Mouse (Mus musculus): ENCODE measurements around the gene Polrmt.

Polrmt gene

GRCm38 (mm10) chr10:79745898-79746773, at the start of gene Polrmt:
Gene Polrmt, minus strand, starts transcription at chr10:79746581.
- peak; percentile 95 to 96 for DNase-seq

GRCm38 (mm10) chr10:79795905-79796304, 49.5 kb upstream of the Polrmt start:
- no peak for DNase-seq

- peak; percentile 43 to 52 for DNase-seq
Observed at GRCm38 (mm10) chr10:79794491-79794931, 48.1 kb upstream of the Polrmt start.

GRCm38 (mm10) chr10:79793738-79794490, 47.5 kb upstream of the Polrmt start:
- peak; percentile 33 to 48 for DNase-seq

DNA sequence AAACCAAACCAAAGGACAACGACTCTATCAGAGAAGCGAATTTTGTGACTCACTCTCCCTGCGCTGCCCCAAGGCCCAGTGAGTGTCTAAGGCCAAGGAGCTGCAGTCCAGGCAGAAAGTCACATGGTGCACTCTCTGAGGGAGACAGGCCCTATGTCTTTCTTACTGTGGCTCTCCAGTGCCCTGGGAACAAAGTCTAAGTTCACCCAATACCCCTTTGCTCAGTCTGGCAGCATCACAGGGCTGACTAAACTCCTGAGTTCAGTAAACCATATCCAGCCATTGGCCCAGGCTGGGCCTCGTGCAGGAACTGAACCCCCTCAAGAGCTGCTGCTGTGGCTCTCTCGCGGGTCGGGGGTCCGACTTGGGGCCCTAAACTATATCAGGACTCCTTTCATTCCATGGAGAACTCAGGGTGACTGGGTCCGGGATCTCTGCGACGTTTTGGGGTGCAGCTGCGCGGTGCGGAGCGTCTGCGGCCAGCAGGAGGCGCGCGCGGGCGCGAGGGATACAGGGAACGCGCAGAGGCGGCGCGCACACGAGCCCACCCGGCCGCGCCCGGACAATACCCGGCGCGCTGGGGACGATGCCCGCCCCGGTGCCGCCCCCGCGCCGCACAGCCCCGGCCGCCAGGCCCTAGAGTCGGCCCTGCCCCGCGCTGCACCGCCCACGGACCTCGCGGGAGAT, 46.8 kb upstream of the Polrmt start, which contains the start of gene Palm:
Gene Palm (plus strand): TSS at position 522 of the 687 bp plus-strand sequence.
- peak; percentile 87 for DNase-seq

GRCm38 (mm10) chr10:79792339-79793040, 46.1 kb upstream of the Polrmt start:
- DNase-seq = no peak

DNA sequence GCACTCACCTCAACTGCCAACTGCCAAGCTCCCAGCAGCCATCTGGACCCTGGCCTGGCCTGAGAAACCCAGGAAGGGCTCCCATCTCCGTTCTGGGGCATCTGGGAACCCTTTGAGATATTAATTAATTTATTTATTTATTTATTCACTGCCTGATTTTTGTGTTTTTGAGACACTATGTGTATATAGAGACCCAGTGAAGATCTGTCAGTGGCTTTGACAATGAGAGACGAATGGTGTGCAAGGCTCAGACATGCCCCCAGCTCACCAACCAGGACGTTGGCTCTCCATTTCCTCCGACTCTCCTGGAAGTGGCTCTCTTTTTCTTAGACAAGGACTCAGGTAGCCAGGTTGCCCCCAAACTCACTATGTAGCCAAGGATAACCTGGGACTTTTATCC, 44.5 kb upstream of the Polrmt start, which contains the start of gene Prss57:
Gene Prss57 (minus strand): TSS at position 101 of the 400 bp plus-strand sequence.
- no peak for DNase-seq

- DNase-seq = no peak
Observed at GRCm38 (mm10) chr10:79789581-79789980, 43.2 kb upstream of the Polrmt start.

DNA sequence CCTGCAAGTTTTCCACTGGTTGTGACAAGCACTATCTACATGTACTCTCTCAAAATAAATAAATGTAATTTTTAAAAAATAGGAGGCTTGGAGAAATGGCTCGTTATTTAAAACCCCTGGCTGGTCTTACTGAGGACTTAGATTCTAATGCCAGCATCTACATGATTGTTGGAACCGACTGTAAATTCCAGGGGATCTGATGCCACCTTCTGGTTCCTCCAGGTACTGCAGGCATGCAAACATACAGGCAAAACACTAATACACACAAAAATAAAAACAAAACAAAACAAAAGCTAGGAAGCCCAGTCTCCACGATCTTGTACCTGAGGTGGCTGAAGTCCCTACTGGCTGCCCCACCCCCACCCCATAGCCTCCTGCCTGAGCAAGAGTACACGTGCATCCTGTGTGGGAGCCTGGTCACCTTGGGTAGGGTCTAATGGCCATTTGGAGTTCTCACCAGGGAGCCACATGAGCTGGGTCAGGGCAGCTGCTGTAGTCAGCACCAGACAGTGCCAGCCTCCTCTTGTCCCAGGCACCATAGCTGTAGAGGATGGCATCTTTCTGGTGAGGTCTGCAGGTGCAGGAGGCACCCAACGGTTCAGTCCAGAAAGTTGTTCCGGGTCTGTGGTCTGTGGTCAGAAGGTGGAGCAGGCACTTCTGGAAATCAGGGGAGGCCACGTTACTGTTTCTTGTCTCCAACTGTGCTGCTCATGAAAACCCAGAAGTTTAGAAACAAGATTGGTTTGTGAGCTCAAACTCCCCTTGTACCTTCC, 42.2 kb upstream of the Polrmt start:
- peak; percentile 84 to 91 for DNase-seq

DNA sequence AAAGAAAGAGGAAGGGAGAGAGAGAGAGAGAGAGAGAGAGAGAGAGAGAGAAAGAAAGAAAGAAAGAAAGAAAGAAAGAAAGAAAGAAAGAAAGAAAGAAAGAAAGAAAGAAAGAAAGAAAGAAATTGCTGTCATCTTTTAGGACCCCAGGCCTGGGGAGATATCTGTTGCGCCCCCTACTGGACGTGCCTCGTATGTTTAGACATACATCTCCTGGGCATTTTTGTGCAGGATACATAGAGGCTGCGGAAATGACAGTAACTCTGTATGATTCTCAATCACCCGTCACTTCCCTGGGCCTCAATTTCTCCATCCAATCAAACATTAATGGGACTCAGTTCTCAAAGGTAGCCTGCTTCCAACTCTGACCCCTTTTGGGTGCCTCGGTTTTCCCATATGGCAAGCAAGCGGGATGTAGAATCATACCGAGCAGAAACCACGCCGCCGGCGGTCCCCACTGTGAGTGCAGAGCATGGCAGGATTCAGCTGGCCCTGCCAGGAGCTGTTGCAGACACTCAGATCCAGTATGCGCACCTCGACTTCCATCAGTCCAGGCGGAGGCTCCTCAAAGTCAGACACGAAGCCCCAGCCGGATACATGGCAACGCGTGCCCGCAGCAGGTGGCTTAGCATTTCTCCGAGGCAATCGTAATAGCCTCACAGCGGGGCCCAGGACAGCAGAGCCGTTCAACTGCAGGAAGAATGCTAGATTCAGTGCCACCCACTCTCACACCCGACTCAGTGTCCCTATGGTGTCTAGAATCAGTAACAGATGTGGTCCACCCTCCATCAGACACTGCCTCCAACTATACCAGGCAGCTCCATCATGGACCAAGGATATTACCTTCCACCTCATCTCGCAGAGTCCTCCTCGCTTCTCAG, 37.8 kb upstream of the Polrmt start:
- DNase-seq = peak; percentile 49 to 56

DNA sequence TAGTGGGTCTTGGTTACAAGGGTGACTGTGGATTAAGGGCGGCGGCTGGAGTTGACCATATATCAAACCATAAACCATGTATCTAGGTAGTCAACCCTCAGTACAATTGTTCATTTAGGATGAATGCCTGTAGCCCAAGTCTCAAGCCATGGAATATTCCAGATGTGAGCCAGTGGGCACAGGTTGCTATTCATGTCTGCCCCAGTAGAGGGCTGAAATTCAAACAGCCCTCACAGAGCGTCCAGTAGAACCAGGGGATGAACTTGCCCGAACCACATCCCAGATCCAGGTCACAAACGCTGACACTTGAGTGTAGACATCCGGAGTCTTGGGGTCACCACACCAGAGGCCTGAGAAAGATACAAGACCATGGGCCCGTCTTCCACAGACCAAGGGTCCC, 36.7 kb upstream of the Polrmt start:
- DNase-seq = no peak

GRCm38 (mm10) chr10:79781956-79782355, 35.6 kb upstream of the Polrmt start:
- DNase-seq = no peak

DNA sequence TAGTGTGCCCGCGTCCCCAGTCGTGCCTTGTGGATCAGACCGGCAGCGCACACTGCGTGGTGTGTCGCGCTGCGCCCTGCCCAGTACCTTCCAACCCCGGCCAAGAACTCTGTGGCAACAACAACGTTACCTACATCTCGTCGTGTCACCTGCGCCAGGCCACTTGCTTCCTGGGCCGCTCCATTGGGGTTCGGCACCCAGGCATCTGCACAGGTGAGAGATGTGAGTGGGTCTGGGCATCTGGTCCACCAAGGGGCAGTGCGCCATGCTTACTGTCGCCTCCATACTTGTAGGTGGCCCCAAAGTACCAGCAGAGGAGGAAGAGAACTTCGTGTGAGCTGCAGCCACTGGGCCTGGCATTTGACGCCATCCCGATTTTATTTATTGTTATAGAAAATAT, 34.8 kb upstream of the Polrmt start:
- DNase-seq = no peak

- DNase-seq = no peak
Observed at GRCm38 (mm10) chr10:79780664-79781015, 34.3 kb upstream of the Polrmt start.

GRCm38 (mm10) chr10:79779784-79780663, 33.6 kb upstream of the Polrmt start:
- DNase-seq = peak; percentile 96 to 97

GRCm38 (mm10) chr10:79779193-79779592, 32.8 kb upstream of the Polrmt start:
- DNase-seq = no peak

- DNase-seq = no peak
Observed at GRCm38 (mm10) chr10:79778006-79778405, 31.6 kb upstream of the Polrmt start.

- no peak for DNase-seq
Observed at GRCm38 (mm10) chr10:79777103-79777531, 30.7 kb upstream of the Polrmt start, which contains the start of gene Fstl3. Gene Fstl3, plus strand, starts transcription at chr10:79777272.
